Mouse (Mus musculus): ENCODE measurements around the gene Pfkfb4.
A peak's percentile ranks its signal among the peaks of the same experiment; 100 is the strongest.

Gene Pfkfb4

DNA sequence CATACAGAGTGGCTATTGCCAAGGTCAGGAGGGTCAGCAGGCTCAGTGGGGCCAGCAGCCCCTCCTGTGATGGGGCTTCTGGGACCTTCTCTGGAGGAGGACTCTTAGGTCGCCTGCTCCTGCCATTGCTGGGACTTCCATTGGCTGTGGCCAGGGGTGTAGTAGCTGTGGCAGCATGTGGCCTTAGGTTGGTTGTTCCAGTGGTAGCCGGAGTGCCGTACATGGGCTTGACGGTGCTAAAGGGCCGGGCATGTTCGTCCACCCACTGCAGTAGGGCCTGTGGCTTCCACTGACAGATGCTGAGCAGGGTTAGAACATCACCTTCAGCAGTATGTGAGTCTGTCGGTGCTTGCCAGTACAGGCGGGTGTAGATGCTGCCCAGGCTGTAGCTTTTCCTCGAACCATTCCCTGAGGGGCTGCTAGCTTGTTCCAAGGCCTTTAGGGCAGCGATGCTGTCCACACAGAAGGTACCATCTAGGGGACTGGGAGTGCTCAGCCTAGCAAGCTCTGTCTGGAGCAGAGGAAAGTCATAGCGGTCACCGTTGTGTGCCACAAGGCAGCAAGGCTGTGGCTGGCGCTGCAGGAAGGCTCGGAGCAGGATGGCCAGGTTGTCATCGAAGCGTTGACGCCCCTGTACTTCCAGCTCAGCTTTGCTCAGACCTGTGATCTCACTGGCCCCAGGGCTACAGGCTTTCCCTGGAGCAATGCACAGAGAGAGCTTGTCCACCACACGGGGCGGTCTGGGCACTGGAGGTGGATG, 66.6 kb downstream of the Pfkfb4 start:
- DNase-seq (ENCODE audit: low spot score in 2 of 2): no peak

GRCm38 (mm10) chr9:109059136-109059903, 67.7 kb downstream of the Pfkfb4 start, which contains the start of gene Trex1:
Trex1 (minus strand) TSS chr9:109059734.
- peak; percentile 88 to 90 for DNase-seq (ENCODE audit: low spot score in 2 of 2)

- DNase-seq (ENCODE audit: low spot score in 2 of 2): no peak
Observed at GRCm38 (mm10) chr9:109060184-109060897, 68.8 kb downstream of the Pfkfb4 start.

DNA sequence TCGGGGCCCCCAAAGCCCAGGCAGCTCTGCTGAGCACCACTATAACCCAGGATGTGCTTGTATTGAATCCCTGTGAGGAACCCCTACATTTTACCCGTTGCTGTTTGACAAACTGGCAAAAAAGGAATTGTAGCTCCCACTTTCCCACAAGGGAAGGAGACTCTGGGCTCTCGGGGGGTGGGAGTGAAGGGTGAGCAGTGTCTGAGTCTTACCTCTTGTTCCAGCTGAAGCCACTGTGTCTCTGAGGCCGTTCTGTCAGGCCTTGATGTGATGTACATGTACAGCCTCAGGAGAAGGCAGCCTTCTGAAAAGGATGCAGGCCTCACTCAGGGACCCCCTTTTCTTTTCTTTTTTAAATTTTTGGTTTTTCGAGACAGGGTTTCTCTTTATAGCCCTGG, 69.3 kb downstream of the Pfkfb4 start:
- DNase-seq (ENCODE audit: low spot score in 2 of 2): no peak

DNA sequence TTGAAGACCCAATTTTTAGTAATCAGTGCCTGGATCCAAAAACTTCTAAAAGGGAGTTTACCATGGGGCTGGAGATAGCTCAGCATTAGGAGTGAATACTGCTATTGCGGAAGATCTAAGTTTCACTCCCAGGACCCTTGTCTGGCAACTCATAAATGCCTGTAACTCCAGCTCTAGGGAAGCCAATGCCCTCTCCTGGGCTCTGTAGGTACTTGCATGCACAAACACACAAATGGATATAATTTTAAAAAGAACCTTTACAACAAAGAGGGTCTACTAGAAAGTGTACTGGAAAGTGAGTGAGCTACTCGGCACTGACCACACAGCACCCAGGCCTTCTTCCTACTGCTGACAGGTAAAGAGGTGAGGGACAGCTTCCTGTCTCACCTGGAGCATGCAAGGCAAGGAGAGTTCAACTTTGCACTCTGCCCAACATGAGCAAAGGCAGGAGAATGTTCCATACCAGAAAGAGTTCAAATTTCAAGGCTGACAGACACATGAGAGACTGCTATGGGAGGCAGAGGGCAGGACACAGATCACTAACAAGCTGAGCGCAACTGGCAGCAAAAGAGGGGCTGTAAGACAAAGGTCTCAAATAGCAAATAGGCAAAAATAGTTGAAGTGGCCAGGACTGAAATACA, 76.6 kb downstream of the Pfkfb4 start:
- DNase-seq (ENCODE audit: low spot score in 2 of 2): no peak

DNA sequence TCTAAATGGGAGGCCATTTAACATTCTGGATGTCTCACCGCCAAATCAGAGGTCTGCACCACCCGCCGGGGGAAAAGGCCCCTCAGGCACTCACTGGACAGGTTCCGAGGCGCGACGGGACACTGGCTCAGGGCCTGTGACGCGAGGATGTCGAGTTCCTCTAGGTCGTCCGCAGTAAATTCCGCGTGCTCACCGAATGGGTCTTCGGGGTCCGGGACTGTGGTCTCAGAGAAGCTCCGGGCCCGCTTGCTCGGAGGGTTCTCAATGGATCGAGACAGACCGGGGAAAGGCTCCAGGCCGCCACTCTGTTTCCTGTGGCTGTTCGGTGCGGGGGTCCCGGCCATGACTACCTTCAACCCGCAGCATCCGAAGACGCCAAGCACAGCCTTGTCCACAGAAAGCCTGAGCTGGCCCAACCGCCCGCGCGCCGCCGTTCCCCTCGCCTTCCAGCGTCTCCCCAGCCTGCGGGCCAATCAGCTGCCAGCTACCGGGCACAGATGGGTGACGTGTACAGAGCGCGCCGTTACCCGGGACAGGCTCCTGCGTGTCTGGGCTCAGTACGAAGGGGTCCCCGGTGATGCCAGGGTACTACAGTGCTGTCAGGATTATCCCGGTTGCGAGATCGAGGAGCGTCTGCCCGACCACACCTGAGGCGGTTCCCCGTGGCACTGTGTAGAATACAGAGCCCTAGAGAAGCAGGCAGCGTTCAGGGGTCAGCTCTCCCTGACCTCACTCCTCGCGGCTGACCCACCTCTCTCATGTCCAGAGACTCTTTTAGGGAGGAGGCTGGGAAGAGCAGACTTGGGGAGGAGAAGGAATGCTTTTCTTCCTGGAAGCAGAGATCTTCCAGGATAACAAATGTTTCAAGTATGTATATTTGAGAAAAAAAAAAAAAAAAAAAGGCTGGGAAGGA, 82.3 kb downstream of the Pfkfb4 start, which contains the start of gene Atrip:
TSS of gene Atrip (minus strand) at position 464 of the 913 bp plus-strand sequence.
- DNase-seq (ENCODE audit: low spot score in 2 of 2): peak; percentile 81 to 90

DNA sequence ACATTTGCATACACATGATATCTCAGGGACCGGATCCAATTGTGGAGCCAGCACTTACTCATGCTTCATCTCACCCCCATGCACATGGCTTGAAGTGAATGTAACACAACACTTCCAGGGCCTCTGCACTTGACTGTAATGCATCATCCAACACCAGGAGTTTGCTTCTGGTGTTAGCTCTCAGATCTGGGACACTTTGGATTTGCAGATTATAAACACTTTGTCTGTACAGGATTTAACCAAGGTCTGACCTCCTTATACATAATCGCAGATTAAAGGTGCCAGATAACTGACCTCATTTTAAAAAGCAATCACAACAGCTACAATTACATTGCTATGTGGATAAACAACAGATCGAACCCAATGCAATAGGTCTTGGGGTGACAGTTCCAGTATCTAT, 88.9 kb downstream of the Pfkfb4 start:
- DNase-seq (ENCODE audit: low spot score in 2 of 2): no peak

GRCm38 (mm10) chr9:109081749-109082123, 90.2 kb downstream of the Pfkfb4 start:
- no peak for DNase-seq (ENCODE audit: low spot score in 2 of 2)
